Mouse (Mus musculus) midbrain, embryonic 15.5 days (tissue): ENCODE results near the gene Unk. TPM values are rescaled to one million over a fixed set of nuclear protein-coding genes. Genes with fewer than 3 reads are reported as not detected.

Experiments used
- ATAC-seq: fragments of 200-750 bp; cut with Nextera tagmentation; replicated peaks from 2 replicates; pipeline ENCODE4 v1.8.0; 2017; ENCODE audit warnings: moderate TSS enrichment
- H3K27ac ChIP-seq: fragments of 300-500 bp; sonication (generic); 2 replicates; pipeline ENCODE4 v1.5.1; 2015; ENCODE audit warnings: mild to moderate bottlenecking, inconsistent platforms
- H3K27me3 ChIP-seq: fragments of 300-500 bp; sonication (generic); replicated peaks from 2 replicates; pipeline ENCODE4 v1.6.1; 2015; ENCODE audit warnings: inconsistent platforms
- H3K36me3 ChIP-seq: fragments of 300-500 bp; sonication (generic); replicated peaks from 2 replicates; pipeline ENCODE4 v1.6.1; 2015; ENCODE audit warnings: inconsistent platforms
- H3K4me1 ChIP-seq: fragments of 300-500 bp; sonication (generic); 2 replicates; pipeline ENCODE4 v1.6.1; 2015; ENCODE audit warnings: inconsistent platforms
- H3K4me2 ChIP-seq: fragments of 300-500 bp; sonication (generic); 2 replicates; pipeline ENCODE4 v1.6.1; 2015; ENCODE audit warnings: inconsistent platforms, mild to moderate bottlenecking, moderate library complexity
- H3K4me3 ChIP-seq: fragments of 300-500 bp; sonication (generic); 2 replicates; pipeline ENCODE4 v1.5.1; 2015; ENCODE audit warnings: mild to moderate bottlenecking, inconsistent platforms
- H3K9ac ChIP-seq: fragments of 300-500 bp; sonication (generic); 2 replicates; pipeline ENCODE4 v1.6.1; 2015; ENCODE audit warnings: mild to moderate bottlenecking, inconsistent platforms
- H3K9me3 ChIP-seq: fragments of 300-500 bp; sonication (generic); 2 replicates; pipeline ENCODE4 v1.6.1; 2016; ENCODE audit warnings: inconsistent platforms
- whole genome bisulfite sequencing: fragments of 180-500 bp; shearing (Covaris S2); methylation state at CpG from one replicate; pipeline ENCODE4 v1.1.7; 2015; ENCODE audit warnings: mixed read lengths; 5-methylcytosine and 5-hydroxymethylcytosine counted together
- polyA plus RNA-seq: library from polyadenylated mRNA; unstranded; fragments of >200 nt; fragmentation: Nextera tagmentation; extraction: Ambion mirVana; gene quantifications from 2 replicates; pipeline ENCODE4 v1.2.1, GENCODE M21; 2015

Gene Unk
- 39.7 and 40.7 TPM in 2 replicates for polyA plus RNA-seq

DNA sequence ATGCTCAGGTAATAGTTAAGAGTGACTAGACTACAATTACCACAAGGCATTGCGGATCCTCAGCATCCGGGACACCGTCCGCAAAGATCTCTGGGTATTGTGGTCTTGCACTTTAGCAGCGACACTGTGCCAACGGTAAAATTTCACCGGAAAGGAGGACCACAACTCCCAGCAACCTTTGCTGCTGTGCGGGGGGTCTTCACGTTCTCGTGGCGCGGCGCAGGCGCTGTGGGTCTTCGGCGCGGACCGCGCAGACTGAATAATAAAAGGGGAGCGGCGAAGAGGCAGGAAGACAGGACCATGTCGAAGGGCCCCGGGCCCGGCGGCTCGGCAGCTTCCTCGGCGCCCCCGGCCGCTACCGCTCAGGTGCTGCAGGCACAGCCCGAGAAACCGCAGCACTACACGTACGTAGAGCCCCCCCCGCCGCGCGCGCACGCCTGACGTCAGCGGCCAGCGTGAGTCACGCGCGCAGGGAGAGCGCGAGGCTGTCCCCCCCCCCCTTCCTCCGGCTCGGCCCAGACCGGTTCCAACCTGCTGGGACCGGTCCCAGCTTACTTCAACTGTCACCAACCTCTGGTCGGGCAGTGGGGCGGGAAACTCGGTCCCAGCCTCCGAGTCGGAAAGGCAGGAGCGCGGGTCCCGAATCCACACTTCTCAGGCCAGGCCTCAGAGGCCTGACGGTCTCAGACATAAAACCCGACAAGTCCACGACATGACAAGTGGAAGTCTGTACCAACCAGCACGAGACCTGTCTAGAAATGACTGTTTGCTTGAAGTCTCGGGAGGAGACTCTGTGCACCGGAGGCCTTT lies at the start of gene Unk:
Gene Unk, plus strand, starts transcription at position 235 of the 810 bp plus-strand sequence.
- peak within 1 kb of the TSS; percentile 100 for H3K27ac ChIP-seq
- H3K27me3 ChIP-seq: no peaks in the 10 kb centered on the region
- peak within 1 kb of the TSS; percentile 90 for H3K4me2 ChIP-seq
- H3K36me3 ChIP-seq: 0 out of 2 replicates have a peak, but pooled peaks cover 4% of the 10 kb centered on the region
- H3K4me3 ChIP-seq: peak within 1 kb of the TSS; percentile 65
- under 1% methylated on average over 65 of the region's 67 CpGs for WGBS
- peak; percentile 95 for ATAC-seq
- peak within 1 kb of the TSS; percentile 95 for H3K9ac ChIP-seq
- peaks cover 16% of the 10 kb centered on the region for H3K4me1 ChIP-seq
- H3K9me3 ChIP-seq: no peaks in the 10 kb centered on the region

DNA sequence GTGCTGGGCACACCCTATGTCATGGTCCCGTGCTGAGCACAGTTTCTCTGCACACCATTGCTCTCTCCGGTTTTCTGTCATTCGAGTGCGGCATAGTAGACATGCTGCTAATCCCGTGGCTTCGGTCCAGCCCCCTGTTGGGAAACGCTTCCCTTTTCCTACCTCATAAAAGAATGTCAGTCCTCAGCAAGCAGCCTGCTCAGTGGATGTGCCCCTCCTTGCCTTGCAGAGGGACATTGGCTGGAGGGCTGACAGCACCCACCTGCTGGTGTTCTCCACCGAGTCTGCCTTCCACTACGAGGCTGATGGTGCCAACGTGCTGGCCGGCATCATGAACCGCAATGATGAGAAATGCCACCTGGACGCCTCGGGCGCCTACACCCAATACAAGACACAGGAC lies 47.6 kb upstream of the Unk start:
- H3K9ac ChIP-seq: no peak overlapping the region
- no peak overlapping the region for H3K27ac ChIP-seq
- no peak overlapping the region for H3K4me2 ChIP-seq
- H3K9me3 ChIP-seq: no peaks in the 10 kb centered on the region
- H3K4me3 ChIP-seq: no peak overlapping the region
- H3K4me1 ChIP-seq: no peaks in the 10 kb centered on the region
- 88% methylated on average over 15 of the region's 15 CpGs for WGBS
- H3K27me3 ChIP-seq: peaks cover 2% of the 10 kb centered on the region; the same call in 1 of the 2 replicates
- ATAC-seq: no peak
- H3K36me3 ChIP-seq: no peaks in the 10 kb centered on the region

DNA sequence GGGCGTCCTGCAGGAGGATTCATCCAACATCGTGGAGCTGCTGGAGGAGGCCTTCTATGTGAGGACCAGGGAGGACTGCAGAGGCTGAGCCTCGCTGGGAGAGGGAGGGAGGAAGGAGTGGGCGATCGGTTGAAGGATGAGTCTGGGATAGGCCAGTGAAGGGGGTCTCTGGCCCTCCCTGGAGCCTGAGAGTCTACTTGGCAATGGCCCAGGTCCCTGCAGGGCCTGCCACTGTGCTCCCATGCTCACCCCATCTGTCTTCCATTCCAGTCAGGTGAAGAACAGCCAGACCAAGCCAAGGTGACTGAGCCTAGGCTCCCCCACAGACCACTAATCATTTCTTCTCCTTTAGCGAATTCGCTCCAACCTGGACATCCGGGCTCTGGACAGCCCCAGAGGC lies 46.8 kb upstream of the Unk start:
- no peaks in the 10 kb centered on the region for H3K4me1 ChIP-seq
- no peaks in the 10 kb centered on the region for H3K36me3 ChIP-seq
- ATAC-seq: no peak
- H3K27ac ChIP-seq: no peak overlapping the region
- H3K27me3 ChIP-seq: no peaks in the 10 kb centered on the region
- 84% methylated on average over 8 of the region's 8 CpGs for WGBS
- H3K4me3 ChIP-seq: no peak overlapping the region
- H3K9me3 ChIP-seq: no peaks in the 10 kb centered on the region
- H3K4me2 ChIP-seq: no peak overlapping the region
- H3K9ac ChIP-seq: no peak overlapping the region

DNA sequence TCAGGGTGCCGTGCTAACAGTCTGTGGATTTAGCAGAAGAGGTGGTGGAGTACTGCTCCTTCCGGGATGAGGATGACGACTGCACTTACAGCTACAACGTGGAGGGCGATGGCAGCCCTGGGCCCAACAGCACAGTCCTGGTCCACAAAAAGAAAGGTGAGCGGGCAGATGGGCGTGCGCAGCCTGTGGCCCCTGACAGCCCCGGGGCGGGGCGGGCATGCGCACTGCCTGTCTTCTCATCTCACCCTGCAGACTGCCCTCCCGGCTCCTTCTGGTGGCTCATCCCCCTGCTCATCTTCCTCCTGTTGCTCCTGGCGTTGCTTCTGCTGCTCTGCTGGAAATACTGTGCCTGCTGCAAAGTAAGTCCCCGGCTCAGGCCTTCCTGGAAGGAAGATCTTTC lies 40.4 kb upstream of the Unk start:
- ATAC-seq: no peak
- Histone ChIP-seq H3K27ac (no peak overlapping the region), H3K4me3 (no peak overlapping the region), H3K9me3 (no peaks in the 10 kb centered on the region), H3K4me2 (no peak overlapping the region; the same call in 1 of the 2 replicates), H3K4me1 (no peaks in the 10 kb centered on the region), H3K9ac (no peak overlapping the region), H3K36me3 (no peaks in the 10 kb centered on the region), H3K27me3 (no peaks in the 10 kb centered on the region; the same call in none of the 2 replicates)
- 39% methylated on average over 15 of the region's 15 CpGs for WGBS

DNA sequence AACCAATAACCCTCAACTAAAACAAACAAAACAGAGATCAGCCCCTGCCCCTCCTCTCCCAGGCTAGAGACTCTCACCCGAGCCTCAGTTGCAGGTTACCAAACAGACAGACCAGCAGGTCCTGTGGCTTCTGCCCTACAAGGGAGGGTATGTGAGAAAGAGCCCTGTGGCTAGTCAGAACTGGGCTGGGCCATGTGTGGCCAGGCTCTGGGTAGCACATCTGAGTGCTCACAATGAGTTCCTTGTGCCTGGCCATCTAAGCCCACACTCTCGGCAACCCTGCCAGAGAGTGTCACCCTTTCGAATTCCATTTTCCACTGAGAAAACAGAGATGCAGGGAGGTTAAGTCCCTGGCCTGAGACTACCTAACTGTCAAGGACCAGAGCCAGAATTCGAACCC lies 38.0 kb upstream of the Unk start:
- Histone ChIP-seq H3K9me3 (no peaks in the 10 kb centered on the region), H3K27ac (no peak overlapping the region), H3K4me3 (no peak overlapping the region), H3K9ac (no peak overlapping the region), H3K4me2 (no peak overlapping the region), H3K27me3 (no peaks in the 10 kb centered on the region; the same call in none of the 2 replicates), H3K36me3 (no peaks in the 10 kb centered on the region), H3K4me1 (no peaks in the 10 kb centered on the region)
- no peak for ATAC-seq
- WGBS: 65% methylated on average over 4 of the region's 4 CpGs

DNA sequence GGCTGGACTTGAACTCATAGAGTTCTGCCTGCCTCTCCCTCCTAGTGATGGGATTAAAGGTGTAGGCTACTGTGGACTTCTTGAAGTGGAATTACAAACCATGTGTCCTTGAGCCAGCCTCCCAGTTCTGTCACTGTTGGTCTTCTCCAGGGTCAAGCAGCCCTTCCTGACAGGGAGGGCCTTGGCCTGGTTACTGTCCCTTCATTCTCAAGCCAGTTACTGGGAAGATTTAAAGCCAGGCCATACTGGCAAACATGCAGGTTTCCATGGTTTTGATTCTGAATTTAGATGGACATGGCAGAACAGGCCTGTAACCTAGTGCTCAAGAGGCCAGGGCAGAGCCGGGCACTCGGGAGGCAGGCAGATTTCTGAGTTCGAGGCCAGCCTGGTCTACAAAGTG lies 34.9 kb upstream of the Unk start:
- Histone ChIP-seq H3K4me3 (no peak overlapping the region), H3K36me3 (no peaks in the 10 kb centered on the region), H3K27ac (no peak overlapping the region), H3K9me3 (no peaks in the 10 kb centered on the region), H3K9ac (no peak overlapping the region), H3K27me3 (peaks cover 6% of the 10 kb centered on the region; the same call in 1 of the 2 replicates), H3K4me1 (peaks cover under 1% of the 10 kb centered on the region; the same call in 1 of the 2 replicates), H3K4me2 (no peak overlapping the region)
- 91% methylated on average over 3 of the region's 3 CpGs for WGBS
- no peak for ATAC-seq

DNA sequence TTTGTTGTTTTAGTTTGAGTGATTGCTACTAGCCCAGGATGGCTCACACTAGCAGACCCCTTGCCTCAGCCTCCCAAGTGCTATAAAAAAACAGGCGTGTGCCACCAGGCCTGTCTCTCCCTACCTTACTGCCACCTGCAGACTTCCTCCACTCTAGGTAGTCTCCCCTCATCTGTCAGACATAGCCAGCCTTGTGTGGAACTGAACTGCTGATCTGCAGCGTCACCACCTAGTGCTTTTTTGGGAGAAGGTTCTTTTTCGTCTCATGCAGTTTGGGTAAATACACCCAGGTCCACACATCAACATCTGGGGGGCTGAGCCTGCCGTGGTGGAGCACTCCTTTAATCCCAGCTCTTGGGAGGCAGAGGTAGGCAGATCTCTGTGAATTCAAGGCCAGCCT lies 33.1 kb upstream of the Unk start:
- Histone ChIP-seq H3K36me3 (no peaks in the 10 kb centered on the region), H3K27ac (no peak overlapping the region), H3K4me1 (peaks cover 5% of the 10 kb centered on the region; the same call in 1 of the 2 replicates), H3K4me2 (no peak overlapping the region), H3K9ac (no peak overlapping the region), H3K4me3 (no peak overlapping the region), H3K9me3 (no peaks in the 10 kb centered on the region), H3K27me3 (0 out of 2 replicates have a peak, but pooled peaks cover 8% of the 10 kb centered on the region)
- WGBS: 75% methylated on average over 4 of the region's 4 CpGs
- no peak for ATAC-seq

DNA sequence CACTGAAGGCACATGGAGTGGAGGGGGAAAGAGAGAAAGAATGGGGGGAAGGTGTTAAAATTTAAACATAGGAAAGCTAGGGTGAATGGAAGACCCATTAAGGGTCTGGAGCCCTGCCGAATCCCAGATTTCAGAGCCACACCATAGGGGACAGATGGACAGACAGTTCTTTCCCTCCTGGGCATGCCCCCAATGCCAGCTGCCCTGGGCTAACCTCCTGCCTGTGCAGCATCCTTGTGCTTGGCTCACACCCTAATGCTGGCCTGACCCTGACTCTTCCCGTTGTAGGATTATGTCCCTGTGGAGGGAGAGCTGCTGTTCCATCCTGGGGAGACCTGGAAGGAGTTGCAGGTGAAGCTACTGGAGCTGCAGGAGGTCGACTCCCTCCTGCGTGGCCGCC lies 32.5 kb upstream of the Unk start:
- WGBS: 68% methylated on average over 5 of the region's 5 CpGs
- 0 out of 2 replicates have a peak, but pooled peaks cover 8% of the 10 kb centered on the region for H3K27me3 ChIP-seq
- ATAC-seq: no peak
- no peak overlapping the region for H3K4me3 ChIP-seq
- no peak overlapping the region for H3K9ac ChIP-seq
- no peaks in the 10 kb centered on the region for H3K36me3 ChIP-seq
- H3K4me2 ChIP-seq: no peak overlapping the region
- H3K4me1 ChIP-seq: peaks cover 5% of the 10 kb centered on the region; the same call in 1 of the 2 replicates
- no peaks in the 10 kb centered on the region for H3K9me3 ChIP-seq
- no peak overlapping the region for H3K27ac ChIP-seq

DNA sequence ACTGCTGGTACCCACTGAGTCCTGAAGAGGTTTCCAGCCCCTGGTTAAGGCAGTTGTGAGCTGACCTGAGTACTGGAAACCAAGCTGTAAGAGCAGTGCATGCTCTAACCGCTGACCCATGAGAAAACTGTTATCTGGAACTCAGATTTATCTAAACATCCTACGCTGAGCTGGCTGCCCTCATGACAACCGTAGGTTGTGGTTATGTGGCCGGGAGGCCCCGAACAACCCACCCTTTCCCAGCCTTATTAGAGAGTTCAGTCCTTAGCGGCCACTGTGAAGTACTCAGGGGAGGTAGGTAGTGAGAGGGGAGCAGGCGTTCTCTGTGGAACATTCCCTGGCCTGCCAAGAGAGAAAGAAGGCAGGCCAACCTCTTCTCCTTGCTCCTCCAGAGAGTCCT lies 31.1 kb upstream of the Unk start:
- WGBS: 77% methylated on average over 7 of the region's 7 CpGs
- Histone ChIP-seq H3K9ac (no peak overlapping the region), H3K27ac (no peak overlapping the region), H3K4me3 (no peak overlapping the region), H3K4me1 (peaks cover 5% of the 10 kb centered on the region; the same call in 1 of the 2 replicates), H3K36me3 (no peaks in the 10 kb centered on the region), H3K9me3 (no peaks in the 10 kb centered on the region), H3K27me3 (0 out of 2 replicates have a peak, but pooled peaks cover 8% of the 10 kb centered on the region), H3K4me2 (no peak overlapping the region)
- no peak for ATAC-seq

DNA sequence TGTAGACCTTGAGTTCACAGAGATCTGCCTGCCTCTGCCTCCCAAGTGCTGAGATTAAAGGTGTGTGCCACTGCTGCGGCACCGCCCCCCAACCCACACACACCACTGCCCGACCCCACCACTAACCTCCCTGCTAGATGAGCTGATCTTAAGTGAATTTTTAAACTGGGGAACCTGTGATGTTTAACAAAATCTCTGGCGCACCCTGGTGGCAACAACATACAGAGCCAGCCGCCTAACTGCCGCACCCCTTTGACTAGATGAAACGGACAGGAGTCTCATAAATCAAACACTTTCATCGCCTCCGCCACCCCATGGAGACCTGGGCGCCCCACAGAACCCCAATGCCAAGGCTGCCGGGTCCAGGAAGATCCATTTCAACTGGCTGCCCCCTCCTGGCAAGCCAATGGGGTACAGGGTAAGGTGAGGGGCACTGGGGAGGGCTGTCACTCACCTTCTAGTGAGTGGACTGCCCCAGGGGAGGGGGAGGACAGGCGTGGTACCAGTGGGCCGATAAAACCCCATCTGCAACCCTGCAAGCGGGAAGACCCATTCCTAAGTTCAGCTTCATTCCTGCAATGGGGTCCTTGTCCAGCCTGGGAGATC lies 30.5 kb upstream of the Unk start:
- ATAC-seq: no peak
- Histone ChIP-seq H3K4me2 (no peak overlapping the region), H3K9ac (no peak overlapping the region), H3K27me3 (0 out of 2 replicates have a peak, but pooled peaks cover 8% of the 10 kb centered on the region), H3K27ac (no peak overlapping the region), H3K4me3 (no peak overlapping the region), H3K4me1 (peaks cover 10% of the 10 kb centered on the region; the same call in 1 of the 2 replicates), H3K9me3 (no peaks in the 10 kb centered on the region), H3K36me3 (no peaks in the 10 kb centered on the region)
- WGBS: 20% methylated on average over 14 of the region's 14 CpGs

DNA sequence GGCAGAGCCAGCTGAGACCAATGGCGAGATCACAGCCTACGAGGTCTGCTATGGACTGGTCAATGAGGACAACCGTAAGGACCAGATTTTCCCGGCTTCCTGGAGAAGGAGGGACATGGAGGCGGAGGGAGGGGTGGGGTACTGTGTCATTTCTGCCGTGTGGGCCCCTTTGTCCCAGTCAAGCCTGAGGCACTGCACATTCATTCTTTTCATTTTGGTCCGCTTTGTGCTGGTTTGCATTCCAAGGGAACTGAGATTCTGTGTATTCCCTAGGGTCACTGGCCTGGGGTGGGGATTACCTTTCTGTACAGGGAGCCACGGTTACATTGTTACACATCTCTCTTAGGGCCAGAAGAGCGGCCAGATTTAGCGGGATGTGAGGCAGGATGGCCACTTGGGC lies 29.5 kb upstream of the Unk start:
- H3K36me3 ChIP-seq: no peaks in the 10 kb centered on the region
- H3K4me1 ChIP-seq: peaks cover 20% of the 10 kb centered on the region
- H3K4me3 ChIP-seq: no peak overlapping the region
- no peak overlapping the region for H3K9ac ChIP-seq
- H3K27ac ChIP-seq: no peak overlapping the region
- H3K9me3 ChIP-seq: no peaks in the 10 kb centered on the region
- 0 out of 2 replicates have a peak, but pooled peaks cover 8% of the 10 kb centered on the region for H3K27me3 ChIP-seq
- WGBS: 28% methylated on average over 10 of the region's 10 CpGs
- ATAC-seq: no peak
- no peak overlapping the region for H3K4me2 ChIP-seq

DNA sequence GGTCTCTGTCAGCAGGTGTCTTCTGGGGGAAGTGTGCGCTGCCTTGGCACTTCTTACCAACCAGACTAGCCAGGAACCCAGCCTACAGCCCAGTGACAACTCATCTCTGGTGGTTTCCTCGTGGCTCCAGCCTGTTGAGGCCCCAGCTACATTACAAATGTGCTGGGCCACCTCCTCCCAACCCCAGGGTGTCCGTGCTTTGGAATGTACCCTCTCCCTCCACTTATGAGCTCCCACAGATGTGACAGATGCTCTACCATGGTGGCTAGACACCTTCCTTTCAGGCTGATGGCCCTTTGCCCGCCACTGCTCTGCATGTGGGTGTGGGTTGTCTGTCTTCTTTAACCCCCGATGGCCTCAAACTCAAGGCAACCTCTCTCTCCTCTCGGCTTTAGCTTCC lies 28.4 kb upstream of the Unk start:
- H3K4me3 ChIP-seq: no peak overlapping the region
- H3K4me1 ChIP-seq: peaks cover 21% of the 10 kb centered on the region
- 69% methylated on average over 6 of the region's 6 CpGs for WGBS
- no peak overlapping the region for H3K9ac ChIP-seq
- 0 out of 2 replicates have a peak, but pooled peaks cover 8% of the 10 kb centered on the region for H3K27me3 ChIP-seq
- no peak overlapping the region for H3K4me2 ChIP-seq
- H3K27ac ChIP-seq: no peak overlapping the region
- no peak for ATAC-seq
- no peaks in the 10 kb centered on the region for H3K36me3 ChIP-seq
- no peaks in the 10 kb centered on the region for H3K9me3 ChIP-seq
